Mouse (Mus musculus): ENCODE measurements around the gene Trip4. TPM values are rescaled to one million over a fixed set of nuclear protein-coding genes. Genes with fewer than 3 reads are reported as not detected.

The Trip4 gene
- total and polyA plus RNA-seq, 2 experiments from 2014 or later, result 22.6 to 41.9 TPM

DNA sequence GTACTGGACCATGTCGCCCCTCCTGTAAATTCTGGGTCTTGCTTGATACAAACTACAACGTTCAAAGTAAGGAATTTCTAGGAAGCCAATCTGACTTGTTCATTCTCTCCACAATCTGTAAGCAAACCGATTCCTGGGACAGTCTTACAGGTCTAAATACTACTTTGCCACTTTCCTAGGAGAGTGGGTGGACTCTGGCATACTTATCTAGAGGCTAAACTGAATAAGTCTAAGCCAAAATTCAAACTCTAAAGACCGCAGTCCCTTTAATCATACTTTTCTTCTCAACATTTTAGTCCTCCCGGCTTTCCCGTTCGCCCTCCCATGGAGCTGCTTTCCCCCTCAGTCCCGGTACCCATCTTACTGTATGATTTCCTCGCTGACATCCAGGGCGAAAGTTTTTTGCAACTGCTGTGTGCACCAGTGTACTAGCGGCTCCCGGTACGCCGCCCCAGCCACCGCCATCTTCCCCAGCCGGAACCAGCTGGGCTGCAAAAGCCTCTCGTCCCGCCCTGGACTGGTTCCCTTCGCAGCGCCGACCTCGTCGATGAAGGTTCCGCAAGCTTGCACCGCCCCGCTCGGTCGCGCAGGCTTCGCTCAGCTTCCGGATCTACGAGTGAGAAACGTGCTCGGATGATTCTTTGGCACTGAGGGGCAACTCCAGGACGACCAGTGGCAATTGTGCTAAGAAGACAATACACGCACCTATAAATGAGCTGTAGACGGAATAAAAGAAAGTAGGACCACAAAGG lies 23.9 kb downstream of the Trip4 start:
- WGBS, result under 1% methylated on average over 37 of the region's 37 CpGs
- peak; percentile 100 for ATAC-seq
- peak overlapping the region; percentile 51 for H3K9ac ChIP-seq
- peak overlapping the region; percentile 58 for H3K4me3 ChIP-seq (ENCODE audit: low read depth, low read length)
- H3K9me3 ChIP-seq (ENCODE audit: low read length), result no peaks in the 10 kb centered on the region
- peak; percentile 91 for DNase-seq
- peak overlapping the region; percentile 65 for H3K27ac ChIP-seq (ENCODE audit: low read depth, low read length)
- H3K36me3 ChIP-seq (ENCODE audit: insufficient read depth), result 0 out of 2 replicates have a peak, but pooled peaks cover 4% of the 10 kb centered on the region
- peak overlapping the region; percentile 71 for H3K4me2 ChIP-seq (ENCODE audit: low read depth)
- H3K4me1 ChIP-seq (ENCODE audit: insufficient read depth), result 0 out of 2 replicates have a peak, but pooled peaks cover 3% of the 10 kb centered on the region
- no peaks in the 10 kb centered on the region for H3K27me3 ChIP-seq (ENCODE audit: insufficient read depth, low read length)
- TF ChIP-seq CTCF (IDR thresholded peaks at IDR 0.05; ENCODE audit: low read depth), result peak; percentile 37

DNA sequence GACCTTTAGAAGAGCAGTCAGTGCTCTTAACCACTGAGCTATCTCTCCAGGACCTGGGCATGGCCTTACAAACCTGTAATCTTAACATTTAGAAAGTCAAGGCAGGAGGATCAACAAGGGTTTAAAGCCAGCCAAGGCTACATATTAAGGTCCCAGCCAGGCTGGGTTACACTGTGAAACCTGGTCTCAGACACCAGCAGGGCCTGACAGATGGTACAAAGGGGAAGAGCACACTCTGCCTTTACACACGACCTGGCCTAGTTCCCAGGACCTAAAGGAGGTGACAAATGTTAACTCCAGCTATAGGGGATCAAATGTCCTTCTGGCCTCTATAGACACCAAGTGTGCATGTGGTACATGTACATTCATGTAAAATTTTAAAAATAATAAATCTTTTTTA lies 48.9 kb downstream of the Trip4 start:
- no peak for TF ChIP-seq CTCF (IDR thresholded peaks at IDR 0.05; ENCODE audit: low read depth)
- no peaks in the 10 kb centered on the region for H3K27me3 ChIP-seq (ENCODE audit: insufficient read depth, low read length)
- H3K4me2 ChIP-seq (ENCODE audit: low read depth), result no peak overlapping the region
- DNase-seq (no peak), ATAC-seq (no peak)
- H3K36me3 ChIP-seq (ENCODE audit: insufficient read depth), result peaks cover 32% of the 10 kb centered on the region; the same call in 1 of the 2 replicates
- no peak overlapping the region for H3K9ac ChIP-seq
- H3K27ac ChIP-seq (ENCODE audit: low read depth, low read length), result no peak overlapping the region
- H3K4me1 ChIP-seq (ENCODE audit: insufficient read depth), result no peaks in the 10 kb centered on the region
- H3K4me3 ChIP-seq (ENCODE audit: low read depth, low read length), result no peak overlapping the region
- H3K9me3 ChIP-seq (ENCODE audit: low read length), result no peaks in the 10 kb centered on the region
- 55% methylated on average over 1 of the region's 1 CpGs for WGBS

DNA sequence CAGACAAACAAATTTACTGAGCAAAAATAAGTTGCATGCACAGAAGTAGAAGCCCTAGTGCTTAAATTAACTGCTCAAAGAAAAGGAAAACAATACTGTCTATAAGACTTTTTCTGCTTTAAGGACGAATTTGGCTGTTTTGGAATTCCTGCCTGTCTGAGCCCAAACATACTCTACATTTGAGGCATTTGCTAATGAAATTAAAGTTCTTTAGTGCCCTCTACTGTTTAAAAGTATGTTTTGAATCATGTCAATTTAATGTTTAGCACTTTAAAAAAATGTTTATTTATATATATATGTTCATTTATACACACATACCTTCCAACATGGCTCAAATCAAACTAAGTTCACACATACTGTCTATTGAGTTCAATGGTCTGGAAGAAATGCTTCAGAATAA lies 58.4 kb downstream of the Trip4 start:
- no peak overlapping the region for H3K4me3 ChIP-seq (ENCODE audit: low read depth, low read length)
- H3K36me3 ChIP-seq (ENCODE audit: insufficient read depth), result peaks cover 11% of the 10 kb centered on the region; the same call in 1 of the 2 replicates
- H3K4me2 ChIP-seq (ENCODE audit: low read depth), result no peak overlapping the region
- no peaks in the 10 kb centered on the region for H3K4me1 ChIP-seq (ENCODE audit: insufficient read depth)
- ATAC-seq (peak; percentile 25; the same call in 1 of the 2 replicates), DNase-seq (peak; percentile 60)
- no peaks in the 10 kb centered on the region for H3K9me3 ChIP-seq (ENCODE audit: low read length)
- no peak overlapping the region for H3K27ac ChIP-seq (ENCODE audit: low read depth, low read length)
- peak; percentile 42; the same call in 1 of the 2 replicates for TF ChIP-seq CTCF (IDR thresholded peaks at IDR 0.05; ENCODE audit: low read depth)
- WGBS, result 2% methylated on average over 1 of the region's 1 CpGs
- no peaks in the 10 kb centered on the region for H3K27me3 ChIP-seq (ENCODE audit: insufficient read depth, low read length)
- no peak overlapping the region for H3K9ac ChIP-seq

DNA sequence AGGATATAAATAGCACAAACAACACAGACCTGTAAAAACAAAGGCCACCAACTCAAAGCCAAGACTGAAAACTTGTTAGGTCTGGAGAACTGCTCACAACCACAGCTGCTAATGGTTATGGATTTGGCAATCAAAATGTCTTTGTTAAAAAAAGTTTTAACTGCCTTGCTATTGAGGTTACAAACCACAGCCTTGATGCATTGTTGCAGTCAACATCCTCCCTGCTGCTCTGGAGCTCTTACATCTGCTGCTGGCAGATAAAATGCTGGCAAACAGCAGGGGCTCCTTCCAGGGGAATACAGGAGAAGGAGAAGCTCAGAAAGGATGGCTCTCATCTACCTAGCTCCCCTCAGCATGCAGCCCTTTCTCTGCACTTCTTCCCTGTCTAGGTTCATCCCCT lies 60.4 kb downstream of the Trip4 start:
- ATAC-seq, result no peak
- Histone ChIP-seq H3K9ac (no peak overlapping the region), H3K36me3 (ENCODE audit: insufficient read depth) (peaks cover 7% of the 10 kb centered on the region; the same call in 1 of the 2 replicates), H3K27me3 (ENCODE audit: insufficient read depth, low read length) (no peaks in the 10 kb centered on the region), H3K4me1 (ENCODE audit: insufficient read depth) (no peaks in the 10 kb centered on the region), H3K9me3 (ENCODE audit: low read length) (no peaks in the 10 kb centered on the region), H3K27ac (ENCODE audit: low read depth, low read length) (no peak overlapping the region), H3K4me2 (ENCODE audit: low read depth) (no peak overlapping the region), H3K4me3 (ENCODE audit: low read depth, low read length) (no peak overlapping the region)
- no peak for TF ChIP-seq CTCF (IDR thresholded peaks at IDR 0.05; ENCODE audit: low read depth)
- DNase-seq, result no peak

DNA sequence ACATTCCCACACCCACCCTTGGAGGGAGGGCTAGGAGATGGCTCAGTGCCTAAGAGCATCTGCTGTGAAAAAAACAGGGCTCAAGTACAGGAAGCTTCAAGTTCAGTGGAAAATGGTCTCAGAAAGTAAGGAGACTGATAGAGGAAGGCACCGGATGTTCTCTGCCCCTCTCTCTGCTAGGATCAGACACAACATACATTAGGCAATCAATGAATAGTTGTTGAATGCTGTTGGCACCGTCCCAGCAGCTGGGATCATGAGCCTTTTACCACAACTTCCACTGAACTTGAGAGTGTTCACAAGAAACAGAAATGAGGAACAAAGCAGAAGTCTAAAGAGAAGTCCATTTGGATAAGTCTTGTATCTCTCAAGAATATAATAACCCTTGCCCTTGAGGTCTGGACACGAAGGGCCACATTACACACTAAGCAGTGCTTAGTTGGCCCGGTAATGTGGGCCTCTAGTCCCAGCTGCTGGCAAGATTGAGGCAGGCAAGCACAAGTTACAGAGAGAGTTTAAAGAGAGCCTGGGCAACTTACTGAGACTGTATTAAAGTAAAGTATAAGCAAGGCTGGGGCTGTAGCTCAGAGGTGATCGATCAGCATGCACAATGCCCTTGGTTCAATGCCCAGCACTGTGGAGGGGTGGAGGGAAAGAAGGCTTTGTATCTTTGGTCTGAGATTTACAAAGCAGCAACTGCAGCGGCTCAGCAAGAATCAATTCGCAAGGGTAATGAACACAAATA lies 64.0 kb downstream of the Trip4 start:
- WGBS, result 18% methylated on average over 7 of the region's 7 CpGs
- Histone ChIP-seq H3K36me3 (ENCODE audit: insufficient read depth) (no peaks in the 10 kb centered on the region), H3K4me3 (ENCODE audit: low read depth, low read length) (no peak overlapping the region), H3K9me3 (ENCODE audit: low read length) (no peaks in the 10 kb centered on the region), H3K9ac (no peak overlapping the region), H3K27ac (ENCODE audit: low read depth, low read length) (no peak overlapping the region), H3K27me3 (ENCODE audit: insufficient read depth, low read length) (no peaks in the 10 kb centered on the region), H3K4me2 (ENCODE audit: low read depth) (no peak overlapping the region), H3K4me1 (ENCODE audit: insufficient read depth) (no peaks in the 10 kb centered on the region)
- no peak for ATAC-seq
- DNase-seq, result no peak
- TF ChIP-seq CTCF (IDR thresholded peaks at IDR 0.05; ENCODE audit: low read depth), result no peak

DNA sequence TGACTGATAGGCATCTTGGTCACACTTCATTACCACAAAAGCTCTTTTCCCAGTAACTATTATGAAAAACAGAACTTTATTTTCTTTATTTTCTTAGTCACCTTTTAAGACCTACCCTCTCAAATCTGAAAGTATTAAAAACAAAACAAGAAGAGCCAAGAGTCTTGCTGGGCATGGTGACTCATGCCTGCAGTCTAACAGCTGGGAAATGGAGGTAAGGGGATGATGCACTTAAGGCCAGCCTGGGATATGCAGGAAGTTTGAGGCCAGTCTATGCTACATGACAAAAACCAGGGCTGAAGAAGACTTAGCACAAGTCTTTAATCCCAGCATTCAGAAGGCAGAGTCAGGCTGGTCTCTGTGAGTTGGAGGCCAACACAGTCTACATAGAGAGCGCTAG lies 68.8 kb downstream of the Trip4 start:
- Histone ChIP-seq H3K27me3 (ENCODE audit: insufficient read depth, low read length) (no peaks in the 10 kb centered on the region), H3K4me1 (ENCODE audit: insufficient read depth) (no peaks in the 10 kb centered on the region), H3K4me3 (ENCODE audit: low read depth, low read length) (no peak overlapping the region), H3K9ac (no peak overlapping the region), H3K36me3 (ENCODE audit: insufficient read depth) (peaks cover 4% of the 10 kb centered on the region), H3K9me3 (ENCODE audit: low read length) (no peaks in the 10 kb centered on the region), H3K27ac (ENCODE audit: low read depth, low read length) (no peak overlapping the region), H3K4me2 (ENCODE audit: low read depth) (no peak overlapping the region)
- no peak for TF ChIP-seq CTCF (IDR thresholded peaks at IDR 0.05; ENCODE audit: low read depth)
- 98% methylated on average over 1 of the region's 1 CpGs for WGBS
- ATAC-seq (no peak), DNase-seq (no peak)

DNA sequence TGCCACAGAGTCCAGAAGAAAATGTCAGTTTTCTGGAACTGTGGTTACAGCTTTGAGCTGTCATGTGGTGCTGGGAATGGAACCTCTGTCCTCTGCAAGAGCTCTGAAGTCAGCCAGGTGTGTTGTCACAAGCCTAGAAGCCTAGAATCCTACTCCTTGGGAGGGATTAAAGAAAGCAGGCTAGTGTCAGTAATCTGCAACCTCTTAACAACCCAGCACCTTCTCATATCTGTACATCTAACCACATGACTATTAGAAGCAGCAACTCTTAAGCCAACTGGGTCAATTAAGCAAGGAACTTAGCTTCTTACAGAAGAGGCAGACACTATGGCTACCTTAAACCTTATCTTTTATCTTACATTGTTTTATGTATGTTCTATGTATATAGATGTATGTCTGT lies 71.7 kb downstream of the Trip4 start:
- no peak for TF ChIP-seq CTCF (IDR thresholded peaks at IDR 0.05; ENCODE audit: low read depth)
- Histone ChIP-seq H3K27ac (ENCODE audit: low read depth, low read length) (no peak overlapping the region), H3K4me2 (ENCODE audit: low read depth) (no peak overlapping the region), H3K9ac (no peak overlapping the region), H3K36me3 (ENCODE audit: insufficient read depth) (peaks cover 4% of the 10 kb centered on the region), H3K4me1 (ENCODE audit: insufficient read depth) (no peaks in the 10 kb centered on the region), H3K4me3 (ENCODE audit: low read depth, low read length) (no peak overlapping the region), H3K9me3 (ENCODE audit: low read length) (no peaks in the 10 kb centered on the region), H3K27me3 (ENCODE audit: insufficient read depth, low read length) (no peaks in the 10 kb centered on the region)
- DNase-seq, result no peak
- no peak for ATAC-seq
